Mouse (Mus musculus) liver, embryonic 11.5 days (tissue): Measurements from ENCODE around the gene Hoxa1. TPM values are rescaled to one million over a fixed set of nuclear protein-coding genes. Genes with fewer than 3 reads are reported as not detected.
A peak's percentile ranks its signal among the peaks of the same experiment; 100 is the strongest.

Experiments used
- ATAC-seq: fragments of 200-750 bp; cut with Nextera tagmentation; replicated peaks from 2 replicates; pipeline ENCODE4 v1.8.0; 2017; ENCODE audit warnings: moderate number of reproducible peaks, mild to moderate bottlenecking, moderate TSS enrichment, moderate library complexity; ENCODE audit not compliant: low FRiP score
- DNase-seq: peaks from one replicate; pipeline ENCODE4 v3.0.0-alpha.2; 2017; ENCODE audit warnings: low spot score
- H3K27ac ChIP-seq: fragments of 300-500 bp; sonication (generic); 2 replicates; pipeline ENCODE4 v1.5.1; 2014; ENCODE audit warnings: mild to moderate bottlenecking, low read depth, low read length, control low read depth
- H3K27me3 ChIP-seq: fragments of 300-500 bp; sonication (generic); replicated peaks from 2 replicates; pipeline ENCODE4 v1.6.1; 2014; ENCODE audit warnings: low read length, mixed read lengths; ENCODE audit not compliant: control insufficient read depth, insufficient read depth
- H3K36me3 ChIP-seq: fragments of 300-500 bp; sonication (generic); 2 replicates; pipeline ENCODE4 v1.6.1; 2014; ENCODE audit warnings: mild to moderate bottlenecking, low read length, moderate library complexity, mixed read lengths; ENCODE audit not compliant: control insufficient read depth, insufficient read depth
- H3K4me1 ChIP-seq: fragments of 300-500 bp; sonication (generic); replicated peaks from 2 replicates; pipeline ENCODE4 v1.6.1; 2014; ENCODE audit warnings: low read length, mixed read lengths; ENCODE audit not compliant: control insufficient read depth, insufficient read depth
- H3K4me2 ChIP-seq: fragments of 300-500 bp; sonication (generic); 2 replicates; pipeline ENCODE4 v1.6.1; 2014; ENCODE audit warnings: mild to moderate bottlenecking, control low read depth, moderate library complexity
- H3K4me3 ChIP-seq: fragments of 300-500 bp; sonication (generic); 2 replicates; pipeline ENCODE4 v1.5.1; 2014; ENCODE audit warnings: low read depth, low read length, control low read depth
- H3K9ac ChIP-seq: fragments of 300-500 bp; sonication (generic); 2 replicates; pipeline ENCODE4 v1.6.1; 2014; ENCODE audit warnings: low read depth, low read length, control low read depth
- H3K9me3 ChIP-seq: fragments of 300-500 bp; sonication (generic); 2 replicates; pipeline ENCODE4 v1.6.1; 2016; ENCODE audit warnings: low read length, inconsistent platforms, mixed read lengths; ENCODE audit not compliant: control insufficient read depth
- WGBS: fragments of 180-500 bp; shearing (Covaris S2); extraction: QIAGEN DNeasy Blood & Tissue Kit; methylation state at CpG from one replicate; pipeline ENCODE4 v1.1.7; 2014; 5-methylcytosine and 5-hydroxymethylcytosine counted together
- polyA plus RNA-seq: library from polyadenylated mRNA; unstranded; fragments of >200 nt; fragmentation: Nextera tagmentation; extraction: Ambion mirVana; gene quantifications from 2 replicates; pipeline ENCODE4 v1.2.1, GENCODE M21; 2014

The Hoxa1 gene
- polyA plus RNA-seq, 1 experiment from 2014 or later, result 2.6 TPM

GRCm38 (mm10) chr6:52165441-52166370 is 7.6 kb upstream of the Hoxa1 start:
- WGBS, result 2% methylated on average over 28 of the region's 28 CpGs
- peak; percentile 39 for DNase-seq
- no peak for ATAC-seq
- Histone ChIP-seq H3K27ac (peak overlapping the region; percentile 78), H3K27me3 (peaks cover 97% of the 10 kb centered on the region), H3K9ac (peak overlapping the region; percentile 55), H3K4me2 (peak overlapping the region; percentile 48), H3K9me3 (no peaks in the 10 kb centered on the region), H3K4me1 (peaks cover 12% of the 10 kb centered on the region), H3K4me3 (peak overlapping the region; percentile 37), H3K36me3 (no peaks in the 10 kb centered on the region)

- H3K27me3 ChIP-seq, result peaks cover 97% of the 10 kb centered on the region
- H3K9me3 ChIP-seq, result no peaks in the 10 kb centered on the region
- H3K9ac ChIP-seq, result peak within 1 kb of the TSS; percentile 55
- peak within 1 kb of the TSS; percentile 48 for H3K4me2 ChIP-seq
- no peaks in the 10 kb centered on the region for H3K36me3 ChIP-seq
- H3K4me3 ChIP-seq, result peak within 1 kb of the TSS; percentile 41
- H3K4me1 ChIP-seq, result peaks cover 6% of the 10 kb centered on the region
- H3K27ac ChIP-seq, result peak within 1 kb of the TSS; percentile 86
- 2% methylated on average over 25 of the region's 25 CpGs for WGBS
- no peak for ATAC-seq
- peak; percentile 63 for DNase-seq
Observed at GRCm38 (mm10) chr6:52164626-52165440, 6.7 kb upstream of the Hoxa1 start, which contains the start of gene Hoxa2. Hoxa2 (minus strand) TSS chr6:52164831.

GRCm38 (mm10) chr6:52164051-52164625 is 6.0 kb upstream of the Hoxa1 start:
- Histone ChIP-seq H3K4me3 (peak overlapping the region; percentile 41), H3K9ac (peak overlapping the region; percentile 47), H3K4me1 (0 out of 2 replicates have a peak, but pooled peaks cover 3% of the 10 kb centered on the region), H3K9me3 (no peaks in the 10 kb centered on the region), H3K27ac (peak overlapping the region; percentile 86), H3K36me3 (no peaks in the 10 kb centered on the region), H3K27me3 (peaks cover 97% of the 10 kb centered on the region), H3K4me2 (peak overlapping the region; percentile 48)
- DNase-seq (peak; percentile 55), ATAC-seq (no peak)
- WGBS, result under 1% methylated on average over 39 of the region's 39 CpGs

- Histone ChIP-seq H3K4me1 (no peaks in the 10 kb centered on the region), H3K4me3 (peak overlapping the region; percentile 41), H3K27ac (peak overlapping the region; percentile 86), H3K4me2 (peak overlapping the region; percentile 48), H3K9me3 (no peaks in the 10 kb centered on the region), H3K27me3 (peaks cover 98% of the 10 kb centered on the region), H3K9ac (peak overlapping the region; percentile 47; the same call in 1 of the 2 replicates), H3K36me3 (no peaks in the 10 kb centered on the region)
- 8% methylated on average over 17 of the region's 17 CpGs for WGBS
- ATAC-seq, result no peak
- DNase-seq, result peak; percentile 49
Observed at GRCm38 (mm10) chr6:52163366-52164031, 5.4 kb upstream of the Hoxa1 start.

GRCm38 (mm10) chr6:52162611-52163365 is 4.7 kb upstream of the Hoxa1 start:
- Histone ChIP-seq H3K4me3 (peak overlapping the region; percentile 41), H3K9ac (peak overlapping the region; percentile 47), H3K36me3 (no peaks in the 10 kb centered on the region), H3K4me2 (peak overlapping the region; percentile 48), H3K27ac (peak overlapping the region; percentile 72; the same call in 1 of the 2 replicates), H3K9me3 (no peaks in the 10 kb centered on the region), H3K4me1 (no peaks in the 10 kb centered on the region), H3K27me3 (peaks cover 98% of the 10 kb centered on the region)
- DNase-seq (no peak), ATAC-seq (no peak)
- 11% methylated on average over 14 of the region's 14 CpGs for WGBS

GRCm38 (mm10) chr6:52162093-52162380 is 3.9 kb upstream of the Hoxa1 start:
- Histone ChIP-seq H3K4me1 (no peaks in the 10 kb centered on the region), H3K9ac (peak overlapping the region; percentile 7; the same call in 1 of the 2 replicates), H3K4me3 (no peak overlapping the region), H3K27me3 (peaks cover 98% of the 10 kb centered on the region), H3K36me3 (no peaks in the 10 kb centered on the region), H3K9me3 (no peaks in the 10 kb centered on the region), H3K27ac (no peak overlapping the region), H3K4me2 (peak overlapping the region; percentile 83)
- no peak for ATAC-seq
- WGBS, result 25% methylated on average over 1 of the region's 1 CpGs
- DNase-seq, result no peak

GRCm38 (mm10) chr6:52161336-52162092 is 3.4 kb upstream of the Hoxa1 start:
- WGBS, result 22% methylated on average over 8 of the region's 8 CpGs
- H3K4me2 ChIP-seq, result peak overlapping the region; percentile 83
- DNase-seq (no peak), ATAC-seq (no peak)
- peak overlapping the region; percentile 84; the same call in 1 of the 2 replicates for H3K27ac ChIP-seq
- no peaks in the 10 kb centered on the region for H3K4me1 ChIP-seq
- no peaks in the 10 kb centered on the region for H3K36me3 ChIP-seq
- peak overlapping the region; percentile 7; the same call in 1 of the 2 replicates for H3K9ac ChIP-seq
- H3K4me3 ChIP-seq, result peak overlapping the region; percentile 66
- peaks cover 98% of the 10 kb centered on the region for H3K27me3 ChIP-seq
- H3K9me3 ChIP-seq, result no peaks in the 10 kb centered on the region
